Mouse (Mus musculus) E14TG2a.4 (cell line): ENCODE measurements at regions not wholly inside any gene's neighbourhood (a gene's known extent, or its start where the extent isn't known, plus 50 kb on each side); places are given as distances from the start of the nearest gene placed in this dataset.

Experiments used
- CTCF ChIP-seq: conservative IDR thresholded peaks from 2 replicates; pipeline ENCODE4 v1.5.1; 2014; ENCODE audit warnings: low read length
- POU5F1 ChIP-seq: IDR thresholded peaks from 2 replicates; pipeline ENCODE4 v1.6.1; 2014; ENCODE audit warnings: low read length, borderline replicate concordance

DNA sequence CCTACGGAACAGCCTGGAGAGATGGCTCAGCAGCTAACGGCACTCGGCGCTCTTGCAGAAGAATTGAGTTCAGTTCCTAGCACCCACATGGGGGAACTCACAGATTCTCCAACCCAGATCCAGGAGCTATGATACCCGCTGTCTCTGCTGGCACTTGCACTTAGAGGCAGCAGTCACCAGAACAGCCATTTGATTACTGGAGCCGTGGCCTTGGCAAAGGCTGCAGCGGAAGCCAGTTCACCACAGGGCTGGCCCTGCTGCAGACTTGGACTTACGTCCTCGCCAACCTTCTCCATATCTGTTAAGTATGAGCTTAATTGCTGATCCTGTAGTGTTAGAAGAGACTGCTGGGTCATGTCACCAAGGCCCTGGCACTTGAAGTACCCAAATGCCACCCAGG lies 72.7 kb upstream of the Calm2 start:
- TF ChIP-seq CTCF = no peak
- no peak for TF ChIP-seq POU5F1
